Mouse (Mus musculus) megakaryocyte, embryonic 14.5 days (primary cell): ENCODE measurements around the gene Kif3c. TPM values are rescaled to one million over a fixed set of nuclear protein-coding genes. Genes with fewer than 3 reads are reported as not detected.
A peak's percentile ranks its signal among the peaks of the same experiment; 100 is the strongest.

ENCODE experiments used
- H3K27me3 ChIP-seq: replicated peaks from 2 replicates; pipeline ENCODE3; 2012; ENCODE audit warnings: inconsistent platforms
- H3K36me3 ChIP-seq: replicated peaks from 2 replicates; pipeline ENCODE3; 2012; ENCODE audit warnings: low read length, inconsistent platforms, mixed read lengths
- H3K4me1 ChIP-seq: 2 replicates; pipeline ENCODE4 v1.6.1; 2012; ENCODE audit warnings: inconsistent platforms
- H3K4me3 ChIP-seq: replicated peaks from 2 replicates; pipeline ENCODE3; 2012; ENCODE audit warnings: moderate library complexity, mild to moderate bottlenecking, inconsistent platforms
- H3K9me3 ChIP-seq: 2 replicates; pipeline ENCODE4 v1.6.1; 2012; ENCODE audit warnings: inconsistent platforms
- FLI1 ChIP-seq: IDR thresholded peaks from 2 replicates; pipeline ENCODE4 v1.6.1; 2012; ENCODE audit warnings: low read length, inconsistent platforms, mixed read lengths
- GATA1 ChIP-seq: IDR thresholded peaks from 3 replicates; pipeline ENCODE4 v1.6.1; 2012; ENCODE audit warnings: mixed read lengths, low read length, inconsistent platforms, borderline replicate concordance
- polyA plus RNA-seq: library from polyadenylated mRNA; stranded (reverse); fragments of >175 nt; gene quantifications from 2 replicates; pipeline ENCODE4 v1.2.3, GENCODE M21; 2012; ENCODE audit warnings: low replicate concordance; ENCODE audit not compliant: insufficient read depth

Gene Kif3c
- polyA plus RNA-seq, 1 experiment: 2.8 TPM

GRCm38 (mm10) chr12:3366190-3366956, 1.4 kb downstream of the Kif3c start:
- H3K4me3 ChIP-seq: peak overlapping the region; percentile 94
- TF ChIP-seq GATA1 (no peak), FLI1 (no peak)
- no peaks in the 10 kb centered on the region; the same call in none of the 2 replicates for H3K9me3 ChIP-seq
- H3K36me3 ChIP-seq: peaks cover 38% of the 10 kb centered on the region
- peaks cover 58% of the 10 kb centered on the region for H3K4me1 ChIP-seq
- peaks cover 3% of the 10 kb centered on the region for H3K27me3 ChIP-seq

GRCm38 (mm10) chr12:3366957-3367260, 2.0 kb downstream of the Kif3c start:
- TF ChIP-seq FLI1 (no peak), GATA1 (no peak)
- Histone ChIP-seq H3K36me3 (peaks cover 38% of the 10 kb centered on the region), H3K4me1 (peaks cover 63% of the 10 kb centered on the region), H3K27me3 (peaks cover 3% of the 10 kb centered on the region), H3K9me3 (no peaks in the 10 kb centered on the region; the same call in none of the 2 replicates), H3K4me3 (no peak overlapping the region)

DNA sequence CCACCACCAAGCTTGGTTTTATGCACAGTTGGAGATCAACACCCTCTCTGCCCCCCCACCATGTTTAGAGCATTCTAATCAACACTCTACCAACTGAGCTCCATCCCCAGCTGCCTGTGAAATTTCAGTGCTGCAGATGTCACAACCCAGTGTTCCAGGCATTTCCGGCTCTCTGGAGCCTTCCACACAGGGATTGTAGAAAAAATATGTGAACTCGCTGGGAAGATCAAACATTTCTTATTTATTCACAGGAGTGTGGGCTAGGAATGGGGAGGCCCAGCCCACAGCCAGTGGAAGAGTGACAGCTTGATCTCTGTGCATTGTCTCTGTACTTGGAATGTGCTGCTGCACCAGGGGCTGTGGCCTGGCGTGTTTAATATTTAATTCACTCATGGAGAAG, 3.8 kb downstream of the Kif3c start:
- no peak overlapping the region for H3K4me3 ChIP-seq
- peaks cover 66% of the 10 kb centered on the region for H3K4me1 ChIP-seq
- peaks cover 45% of the 10 kb centered on the region for H3K36me3 ChIP-seq
- TF ChIP-seq GATA1: no peak
- TF ChIP-seq FLI1: no peak
- H3K27me3 ChIP-seq: peaks cover 3% of the 10 kb centered on the region
- no peaks in the 10 kb centered on the region; the same call in none of the 2 replicates for H3K9me3 ChIP-seq

- Histone ChIP-seq H3K9me3 (no peaks in the 10 kb centered on the region; the same call in none of the 2 replicates), H3K4me1 (peaks cover 50% of the 10 kb centered on the region), H3K27me3 (no peaks in the 10 kb centered on the region), H3K4me3 (no peak overlapping the region), H3K36me3 (peaks cover 52% of the 10 kb centered on the region)
- no peak for TF ChIP-seq FLI1
- TF ChIP-seq GATA1: no peak
These were observed 6.3 kb downstream of the Kif3c start for GRCm38 (mm10) chr12:3370979-3371925.

DNA sequence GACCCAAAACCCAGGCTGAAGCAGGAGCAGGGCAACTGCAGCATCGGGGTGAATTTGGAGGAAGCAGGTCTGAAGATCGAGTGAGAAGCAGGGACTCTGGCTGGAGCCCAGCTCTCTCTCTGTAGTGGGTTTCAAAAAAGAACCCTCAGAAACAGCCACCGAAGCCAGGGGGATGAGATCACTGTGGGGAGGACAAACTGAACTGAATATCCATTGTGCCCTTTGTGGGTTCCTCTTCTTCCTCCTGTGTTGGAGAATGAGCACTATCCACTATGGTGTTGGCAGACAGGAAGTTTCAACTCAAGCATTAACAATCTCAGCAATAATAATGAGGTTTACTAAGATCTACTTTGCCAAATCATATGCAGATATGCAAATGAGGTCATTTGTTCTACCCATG, 7.1 kb downstream of the Kif3c start:
- Histone ChIP-seq H3K36me3 (peaks cover 44% of the 10 kb centered on the region), H3K4me3 (no peak overlapping the region), H3K9me3 (no peaks in the 10 kb centered on the region; the same call in 1 of the 2 replicates), H3K27me3 (no peaks in the 10 kb centered on the region), H3K4me1 (peaks cover 42% of the 10 kb centered on the region)
- TF ChIP-seq GATA1: no peak
- TF ChIP-seq FLI1: no peak

GRCm38 (mm10) chr12:3373566-3373965, 8.6 kb downstream of the Kif3c start:
- Histone ChIP-seq H3K9me3 (no peaks in the 10 kb centered on the region), H3K36me3 (peaks cover 37% of the 10 kb centered on the region), H3K4me3 (no peak overlapping the region), H3K27me3 (no peaks in the 10 kb centered on the region), H3K4me1 (peaks cover 33% of the 10 kb centered on the region)
- TF ChIP-seq GATA1 (no peak), FLI1 (no peak)

DNA sequence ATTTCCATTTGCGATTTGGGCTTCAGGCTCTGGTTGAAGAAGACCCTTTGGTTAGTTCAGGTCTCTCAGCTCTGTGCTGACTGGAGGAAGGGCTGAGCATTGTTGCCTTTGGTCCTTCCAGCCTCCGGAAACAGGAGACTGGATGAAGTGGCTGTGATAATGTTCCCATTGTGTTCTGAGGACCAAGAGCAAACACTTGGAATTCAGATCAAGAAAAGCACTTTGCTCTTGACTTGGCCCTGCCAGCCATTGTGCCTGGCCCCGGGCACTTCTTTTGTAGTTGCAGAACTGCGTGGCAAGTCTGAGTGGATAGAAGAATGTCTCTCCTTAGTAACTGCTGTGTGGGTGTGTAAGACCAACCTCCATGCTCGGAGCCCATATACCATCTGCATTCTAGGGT, 9.6 kb downstream of the Kif3c start:
- H3K4me1 ChIP-seq: peaks cover 29% of the 10 kb centered on the region
- H3K9me3 ChIP-seq: no peaks in the 10 kb centered on the region
- TF ChIP-seq GATA1 (no peak), FLI1 (no peak)
- H3K4me3 ChIP-seq: no peak overlapping the region
- no peaks in the 10 kb centered on the region for H3K27me3 ChIP-seq
- peaks cover 35% of the 10 kb centered on the region for H3K36me3 ChIP-seq

DNA sequence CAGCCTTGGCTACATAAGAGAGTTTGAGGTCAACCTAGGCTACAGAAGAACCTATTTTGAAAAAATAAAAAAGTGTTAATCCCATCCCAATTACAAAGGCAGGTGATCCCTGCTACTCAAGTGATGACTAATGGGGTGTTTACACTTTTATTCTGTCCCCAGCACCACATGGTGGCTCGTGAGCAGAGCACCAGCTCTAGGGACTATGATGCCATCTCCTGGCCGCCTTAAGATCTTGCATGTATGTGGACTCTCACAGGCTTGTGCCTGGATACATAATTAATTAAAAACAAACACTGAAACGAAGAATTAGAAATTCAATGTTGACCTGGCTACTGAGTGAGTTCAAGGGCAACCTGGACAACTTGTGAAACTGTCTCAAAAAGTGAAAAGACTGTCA, 12.3 kb downstream of the Kif3c start:
- H3K4me3 ChIP-seq: no peak overlapping the region
- H3K9me3 ChIP-seq: no peaks in the 10 kb centered on the region
- peaks cover 44% of the 10 kb centered on the region for H3K36me3 ChIP-seq
- peaks cover 20% of the 10 kb centered on the region for H3K4me1 ChIP-seq
- TF ChIP-seq GATA1 (no peak), FLI1 (no peak)
- no peaks in the 10 kb centered on the region for H3K27me3 ChIP-seq

- Histone ChIP-seq H3K9me3 (no peaks in the 10 kb centered on the region), H3K27me3 (no peaks in the 10 kb centered on the region), H3K4me1 (peaks cover 23% of the 10 kb centered on the region), H3K36me3 (peaks cover 50% of the 10 kb centered on the region), H3K4me3 (no peak overlapping the region)
- TF ChIP-seq GATA1: no peak
- TF ChIP-seq FLI1: no peak
These were observed 12.8 kb downstream of the Kif3c start for GRCm38 (mm10) chr12:3377755-3378154.

DNA sequence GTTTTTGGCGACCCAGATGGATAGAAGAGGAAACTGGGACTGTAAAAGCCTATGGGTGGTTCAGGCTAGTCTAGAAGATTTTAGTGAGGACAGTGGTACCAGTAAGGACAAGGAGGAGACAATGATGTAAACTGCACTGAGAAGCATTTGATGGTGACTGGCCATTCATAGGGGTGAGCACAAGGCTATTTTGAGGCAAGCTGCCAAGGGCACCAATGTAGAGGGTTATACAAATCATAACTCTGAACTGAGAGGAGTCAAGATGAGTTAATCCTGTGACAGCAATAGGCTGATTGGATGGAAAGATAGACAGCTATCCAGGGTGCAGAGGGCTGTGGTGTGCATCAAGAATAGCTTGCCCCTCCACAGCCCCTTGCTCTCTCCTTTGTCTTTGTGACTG, 19.9 kb downstream of the Kif3c start:
- TF ChIP-seq GATA1 (no peak), FLI1 (no peak)
- H3K9me3 ChIP-seq: no peaks in the 10 kb centered on the region

More for the DNA sequence above, 19.9 kb downstream of the Kif3c start:
- Histone ChIP-seq H3K36me3 (peaks cover 63% of the 10 kb centered on the region), H3K27me3 (no peaks in the 10 kb centered on the region), H3K4me1 (peaks cover 77% of the 10 kb centered on the region), H3K4me3 (peak overlapping the region; percentile 56)
